Mouse (Mus musculus): Measurements from ENCODE around the gene Vmn1r1.
"Not testable (repeated sequence)": the region's sequence is repeated elsewhere in the genome, so short reads cannot be mapped to it uniquely, and the experiment has no call there.

Vmn1r1 gene

DNA sequence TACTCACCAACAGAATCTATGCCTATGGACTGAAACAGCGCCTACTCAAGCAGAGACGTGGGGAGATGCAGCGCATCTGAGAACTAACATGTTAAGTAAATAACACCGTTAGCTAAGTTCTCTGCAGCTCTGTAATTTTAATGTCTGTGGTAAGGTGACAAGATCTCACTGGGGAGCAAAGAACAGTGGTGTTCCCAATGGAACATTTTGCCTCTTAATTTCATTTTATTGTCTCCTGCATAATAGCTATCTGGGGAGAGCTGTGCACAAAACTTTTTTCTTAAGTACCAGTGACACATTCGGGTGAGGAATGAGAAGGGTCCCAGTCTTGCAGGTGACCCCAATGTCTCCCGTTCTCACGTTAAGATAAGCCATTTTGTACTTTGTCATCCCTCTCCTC lies at the start of gene Vmn1r1:
Vmn1r1 (minus strand) TSS at position 101 of the 400 bp plus-strand sequence.
- DNase-seq, result no peak

DNA sequence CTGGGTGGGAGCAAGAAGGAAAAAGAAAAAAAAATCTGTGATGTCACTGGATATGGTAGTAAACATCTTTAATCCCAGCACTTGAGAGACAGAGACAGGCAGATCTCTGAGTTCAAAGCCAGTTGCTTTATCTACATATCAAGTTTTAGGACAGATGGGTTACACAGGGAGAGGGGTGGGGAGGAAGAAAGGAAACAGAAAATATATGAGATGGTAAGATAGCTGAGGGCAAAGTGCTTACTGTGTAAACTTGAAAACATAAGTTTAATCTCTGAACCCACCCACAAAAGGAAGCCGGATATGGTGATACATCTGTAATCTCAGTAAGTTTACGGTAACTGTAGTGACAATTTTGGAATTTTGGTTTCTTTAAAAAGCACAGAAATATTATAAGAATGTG lies 46.0 kb upstream of the Vmn1r1 start:
- no peak for DNase-seq

DNA sequence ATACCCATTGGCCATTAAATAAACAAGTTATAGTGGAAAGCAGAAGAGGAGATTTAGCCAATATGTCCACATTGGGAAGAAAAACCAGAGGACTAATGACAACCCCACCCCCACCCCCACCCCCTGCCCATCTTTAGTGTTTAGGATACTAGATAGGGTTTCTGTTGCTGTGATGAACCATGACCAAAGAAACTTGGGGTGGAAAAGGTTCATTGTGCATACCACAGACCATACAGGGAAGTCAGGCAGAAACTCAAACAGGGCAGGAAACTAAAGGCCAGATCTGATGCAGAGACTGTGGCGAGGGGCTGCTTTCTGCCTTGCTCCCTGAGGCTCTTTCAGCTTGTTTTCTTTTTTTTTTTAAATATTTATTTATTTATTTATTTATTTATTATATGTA lies 28.3 kb upstream of the Vmn1r1 start:
- no peak for DNase-seq

DNA sequence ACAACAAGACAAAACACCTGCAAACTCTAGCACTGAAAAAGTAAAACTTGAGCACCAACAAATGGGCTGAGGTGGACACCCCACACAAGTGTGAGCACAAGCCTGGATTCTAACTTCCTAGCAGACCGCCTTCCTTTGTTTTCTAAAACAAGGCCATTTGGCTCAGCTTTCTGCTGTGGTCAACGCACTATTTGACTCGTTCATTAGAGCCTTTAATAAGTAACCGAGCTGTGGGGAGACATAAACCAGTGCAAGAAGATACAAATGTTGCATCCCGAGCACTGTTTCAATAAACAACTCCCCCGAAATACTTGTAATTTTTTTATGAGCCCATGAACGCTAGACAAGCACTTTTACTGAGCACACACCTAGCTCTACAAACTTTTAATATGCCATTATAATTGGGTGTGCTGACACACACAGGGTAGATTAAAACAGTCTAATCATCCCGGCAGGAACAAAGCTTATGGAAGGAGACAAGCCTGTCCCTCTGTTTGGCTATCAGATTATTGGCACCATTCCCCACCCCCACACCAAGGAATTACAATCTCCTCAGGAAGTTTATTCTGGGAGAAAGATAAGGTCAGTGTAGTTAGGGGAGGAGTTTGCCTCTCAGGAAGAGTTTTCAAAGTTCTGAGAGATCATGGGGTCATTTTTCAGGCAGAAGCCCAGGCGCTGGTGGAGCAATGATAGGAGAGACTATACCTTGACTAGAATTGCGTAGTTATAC lies 27.7 kb upstream of the Vmn1r1 start:
- DNase-seq, result no peak

DNA sequence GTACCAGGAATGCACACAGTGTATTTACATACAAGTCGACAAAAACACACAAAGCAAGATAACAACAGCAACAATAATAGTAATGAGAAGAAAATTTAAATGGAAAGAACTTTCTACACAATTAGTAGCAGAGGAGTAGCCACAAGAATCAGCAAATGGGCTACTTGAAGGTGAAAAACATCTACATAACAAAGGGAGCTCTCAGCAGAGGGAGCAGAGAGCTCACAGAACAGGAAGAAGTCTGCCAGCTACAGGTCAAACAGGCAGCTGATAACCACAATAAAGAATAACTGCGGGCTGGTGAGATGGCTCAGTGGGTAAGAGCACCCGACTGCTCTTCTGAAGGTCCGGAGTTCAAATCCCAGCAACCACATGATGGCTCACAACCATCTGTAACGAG lies 26.9 kb upstream of the Vmn1r1 start:
- no peak for DNase-seq

DNA sequence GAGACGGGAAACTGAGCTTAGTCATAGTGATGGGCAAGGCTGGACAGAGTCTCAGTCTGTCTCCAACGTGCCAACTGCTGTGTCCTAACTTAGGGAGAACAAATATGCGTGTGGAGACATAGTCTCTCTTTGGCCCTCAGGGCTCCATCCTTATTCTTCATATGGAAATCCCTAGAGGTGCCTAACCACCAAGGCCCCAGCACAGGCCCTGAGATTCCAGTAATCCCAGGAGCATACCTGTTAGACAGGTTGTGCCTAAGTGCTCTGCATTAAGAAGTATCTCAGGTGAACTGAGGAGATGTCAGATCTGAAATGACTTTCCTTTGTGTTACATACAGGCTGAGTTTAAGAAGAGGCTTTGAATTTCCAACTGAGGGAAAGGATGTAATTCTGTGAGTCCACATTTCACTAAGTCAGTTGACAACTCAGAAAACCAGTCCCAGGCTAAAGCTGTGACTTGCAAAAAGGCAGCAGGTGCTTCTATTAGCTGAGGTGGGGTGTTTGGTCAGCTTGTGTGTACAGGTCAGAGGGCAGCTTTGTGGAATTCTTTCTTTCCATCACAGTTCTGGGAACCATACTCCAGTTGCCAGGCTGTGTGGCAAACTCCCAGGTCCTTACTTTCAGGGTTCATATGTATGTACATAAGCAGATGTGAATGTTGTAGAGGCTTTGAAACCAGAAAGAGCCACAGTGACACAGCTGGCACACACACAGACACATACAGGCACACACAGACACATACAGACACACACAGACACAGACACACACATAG lies 25.6 kb upstream of the Vmn1r1 start:
- DNase-seq, result no peak

DNA sequence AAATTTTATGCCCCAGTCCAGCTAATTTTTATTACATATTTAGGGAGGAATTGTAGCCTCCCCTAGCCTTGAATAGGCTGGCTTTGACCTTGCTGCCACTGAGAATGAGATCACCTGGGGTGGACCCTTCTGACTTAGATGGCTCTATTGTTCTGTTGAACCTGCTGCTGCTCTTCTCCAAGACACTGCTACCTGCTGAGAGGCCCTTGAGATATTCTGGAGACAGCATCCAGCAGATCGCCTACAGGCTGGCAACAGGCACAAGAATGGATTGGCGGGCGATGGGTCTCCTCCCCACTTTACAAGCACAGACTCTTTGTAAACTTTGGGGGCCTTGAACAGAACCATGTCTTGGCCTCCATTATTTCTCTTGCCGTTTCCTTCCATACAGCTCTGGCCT lies 18.2 kb upstream of the Vmn1r1 start:
- not testable (repeated sequence) for DNase-seq

DNA sequence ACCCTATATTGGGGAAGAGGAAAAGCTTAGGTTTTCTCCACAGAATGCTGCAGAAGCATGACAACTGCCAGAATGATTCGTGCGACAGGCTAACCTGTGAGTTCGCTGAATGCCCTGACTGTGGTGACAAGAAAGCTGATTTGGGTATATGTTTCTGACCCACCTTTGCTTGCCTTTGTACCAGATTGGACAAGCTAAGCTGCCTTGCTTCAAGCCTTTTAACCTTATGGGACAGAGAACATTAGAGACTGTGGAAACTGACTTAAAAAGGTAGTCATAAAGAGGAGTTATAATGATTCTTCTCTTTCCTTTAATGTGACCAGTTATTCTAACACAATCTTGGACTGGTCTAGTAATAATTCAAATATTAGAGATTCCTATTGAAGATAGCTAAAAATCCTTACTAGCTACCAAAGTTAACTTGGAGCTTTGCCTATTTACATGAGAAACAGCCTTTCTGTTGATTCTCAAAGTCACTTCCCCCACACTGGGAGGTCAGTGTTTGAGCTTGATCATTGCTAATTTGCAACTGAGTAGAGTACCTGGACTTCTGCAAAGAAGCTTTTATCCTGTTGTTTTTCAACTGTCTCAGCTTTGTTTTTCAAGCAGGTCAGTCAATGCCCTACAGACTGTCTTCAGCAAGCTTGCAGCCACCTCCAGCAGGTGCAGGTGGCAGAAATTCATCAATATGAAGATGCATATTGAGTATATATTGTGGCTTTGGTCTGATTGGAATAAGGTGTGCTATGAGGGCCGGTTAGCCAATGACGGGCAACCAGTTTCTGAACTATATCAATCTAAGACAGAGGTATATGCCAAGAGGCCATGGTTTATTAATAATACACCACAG lies 17.4 kb upstream of the Vmn1r1 start:
- no peak for DNase-seq

DNA sequence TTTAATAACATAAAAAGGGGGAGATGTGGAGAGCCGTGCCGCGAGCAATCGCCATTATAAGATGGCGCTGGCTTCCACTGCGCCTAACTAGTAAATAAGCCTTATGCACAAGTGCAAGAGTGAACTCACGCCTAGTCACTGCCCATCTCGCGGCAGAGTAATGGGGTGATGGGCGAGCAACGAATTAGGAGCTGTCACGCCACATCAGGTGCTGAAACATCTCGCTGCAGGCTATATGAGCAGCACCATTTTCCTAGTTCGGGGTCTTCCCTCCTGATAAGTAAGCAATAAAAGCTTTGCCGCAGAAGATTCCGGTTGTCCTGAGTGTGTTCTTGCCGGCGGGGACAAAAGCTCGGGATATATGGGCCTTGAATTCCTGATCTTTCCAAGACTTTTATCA lies 12.7 kb upstream of the Vmn1r1 start:
- not testable (repeated sequence) for DNase-seq

DNA sequence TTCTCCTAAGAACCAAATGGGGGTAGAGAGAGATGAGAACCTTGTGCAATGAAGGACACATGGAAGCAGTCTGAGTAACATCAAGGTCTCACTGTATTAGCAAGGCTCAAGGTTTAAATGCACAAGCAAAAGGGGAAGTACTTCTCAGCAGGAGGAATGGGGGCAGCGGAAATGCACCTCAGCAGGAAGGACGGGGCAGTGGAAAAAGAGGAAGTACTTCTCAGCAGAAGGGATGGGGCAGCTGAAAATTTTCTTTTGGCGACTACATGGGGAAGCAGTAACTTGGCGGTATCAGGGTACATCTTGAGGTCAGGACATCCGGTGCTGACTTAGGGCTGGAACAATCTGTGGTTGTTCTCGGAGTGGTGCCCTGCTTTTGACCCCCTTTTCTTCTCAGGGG lies 5.9 kb upstream of the Vmn1r1 start:
- not testable (repeated sequence) for DNase-seq

DNA sequence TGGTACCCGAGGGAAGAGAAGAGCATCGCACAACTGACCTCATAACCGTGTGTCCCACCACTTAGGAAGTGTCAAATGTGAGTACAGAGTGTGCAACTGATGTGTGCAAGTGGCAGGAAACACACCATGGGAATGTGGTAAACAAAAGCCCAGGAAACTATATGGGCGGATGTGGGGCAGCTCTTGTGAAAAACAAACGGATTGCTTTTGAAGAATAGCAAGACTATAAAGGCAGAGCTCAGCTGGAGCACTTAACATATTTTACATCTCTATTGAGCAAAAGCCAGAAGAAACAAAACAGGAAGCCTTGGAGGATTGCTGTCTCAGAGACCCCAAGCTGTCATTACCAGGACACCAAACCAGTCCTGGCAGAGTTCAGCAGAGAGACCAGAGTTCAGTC lies 1.3 kb downstream of the Vmn1r1 start:
- DNase-seq, result no peak

DNA sequence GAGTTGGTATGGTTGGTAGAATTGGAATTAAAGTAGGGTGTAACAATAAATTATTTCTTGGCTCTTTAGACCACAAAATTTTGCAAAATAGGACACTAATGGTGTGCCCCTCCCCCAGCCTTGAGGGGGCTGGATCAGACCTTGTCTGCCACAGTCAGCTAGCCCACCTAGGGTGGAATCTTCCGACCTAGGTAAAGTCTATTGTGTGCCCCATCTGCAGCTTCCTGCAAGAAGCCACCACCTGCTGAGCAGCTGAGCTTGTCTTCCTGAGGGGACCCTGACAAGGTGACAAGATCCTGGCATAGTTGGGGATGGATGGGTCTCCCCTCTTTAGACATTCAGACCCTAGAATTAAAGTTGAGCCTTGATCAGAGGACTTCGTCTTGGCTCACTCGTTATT lies 4.7 kb downstream of the Vmn1r1 start:
- DNase-seq, result no peak

DNA sequence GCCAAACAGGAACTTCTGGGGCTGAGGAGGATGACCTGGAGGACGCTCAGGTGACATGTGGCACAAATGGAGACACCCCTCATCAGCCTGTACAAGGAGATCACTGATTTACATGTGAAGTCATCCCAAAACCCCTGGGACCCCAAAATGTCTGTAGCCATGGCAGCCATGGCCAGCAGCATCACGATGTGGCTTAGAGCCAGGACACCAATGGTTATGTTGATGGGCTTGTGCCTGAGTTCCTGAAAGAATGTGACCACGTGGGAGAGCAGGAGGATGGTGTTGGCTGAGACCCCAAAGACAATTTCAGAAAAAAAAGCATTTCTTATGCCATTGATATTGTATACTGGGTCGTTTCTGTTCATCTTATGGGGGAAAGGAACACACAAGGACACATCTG lies 6.6 kb downstream of the Vmn1r1 start:
- no peak for DNase-seq

DNA sequence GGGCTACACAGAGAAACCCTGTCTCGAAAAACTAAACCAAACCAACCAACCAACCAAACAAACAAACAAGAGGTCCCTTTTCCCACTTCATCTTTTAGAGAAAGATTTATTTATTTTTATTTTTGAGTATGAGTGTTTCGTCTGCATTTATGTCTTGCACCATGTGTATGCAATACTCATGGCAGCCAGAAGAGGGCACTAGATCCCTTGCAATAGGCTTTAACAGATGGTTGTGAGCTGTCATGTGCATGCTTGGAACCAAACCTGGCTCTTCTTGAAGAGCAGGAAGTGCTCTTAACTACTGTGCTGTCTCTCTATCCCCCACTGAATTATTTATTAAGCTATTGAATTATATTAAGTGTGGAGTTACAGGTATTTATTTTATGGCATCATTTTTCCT lies 14.3 kb downstream of the Vmn1r1 start:
- no peak for DNase-seq

DNA sequence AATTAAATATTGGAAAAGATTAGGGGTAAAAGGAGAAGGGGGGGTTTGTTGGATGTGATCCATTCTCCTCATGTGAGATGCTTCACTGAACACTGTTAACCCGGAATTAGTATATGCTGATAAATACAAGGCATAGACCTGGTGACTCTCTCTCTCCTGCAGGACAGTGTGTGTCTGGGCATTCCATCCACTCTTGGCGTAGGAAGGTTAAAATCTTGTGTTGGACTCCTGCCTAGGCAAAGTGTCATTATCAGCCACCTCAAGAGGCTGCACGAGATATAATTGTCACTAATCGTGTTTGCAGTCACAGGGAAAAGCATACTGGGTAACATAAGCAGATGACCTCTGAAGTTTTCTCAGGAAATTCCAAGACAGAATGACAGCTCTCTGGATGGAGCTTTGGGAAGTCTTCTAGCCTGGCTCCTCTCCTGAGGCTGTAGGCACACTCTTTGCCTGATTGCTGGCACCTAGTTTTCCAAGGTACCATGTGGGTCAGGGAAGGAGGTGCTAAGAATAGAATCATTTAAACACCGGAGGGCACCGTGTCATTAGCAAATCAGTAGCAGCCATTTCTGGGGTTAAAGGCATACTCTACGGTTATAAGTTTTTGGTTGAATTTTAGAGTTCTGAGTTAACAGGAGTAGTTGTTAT lies 15.3 kb downstream of the Vmn1r1 start:
- no peak for DNase-seq

DNA sequence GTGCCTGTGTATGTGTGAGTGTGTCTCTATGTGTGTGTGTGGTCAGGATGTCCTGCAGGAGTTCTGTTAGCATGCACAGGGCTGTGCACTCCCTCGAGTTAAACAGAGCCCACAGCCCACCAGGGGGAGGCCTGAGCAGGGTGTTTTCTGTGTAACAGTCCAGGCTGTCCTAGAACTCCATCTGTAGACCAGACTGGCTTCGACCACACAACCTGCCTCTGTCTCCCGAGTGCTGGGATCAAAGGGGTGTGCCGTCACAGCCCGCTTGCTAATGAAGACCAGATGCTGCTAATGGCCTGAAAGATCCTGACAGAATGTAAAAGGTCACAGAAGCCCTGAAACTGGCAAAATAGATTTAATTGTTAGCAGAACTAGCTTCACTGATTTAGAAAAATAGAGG lies 18.7 kb downstream of the Vmn1r1 start:
- DNase-seq, result no peak

DNA sequence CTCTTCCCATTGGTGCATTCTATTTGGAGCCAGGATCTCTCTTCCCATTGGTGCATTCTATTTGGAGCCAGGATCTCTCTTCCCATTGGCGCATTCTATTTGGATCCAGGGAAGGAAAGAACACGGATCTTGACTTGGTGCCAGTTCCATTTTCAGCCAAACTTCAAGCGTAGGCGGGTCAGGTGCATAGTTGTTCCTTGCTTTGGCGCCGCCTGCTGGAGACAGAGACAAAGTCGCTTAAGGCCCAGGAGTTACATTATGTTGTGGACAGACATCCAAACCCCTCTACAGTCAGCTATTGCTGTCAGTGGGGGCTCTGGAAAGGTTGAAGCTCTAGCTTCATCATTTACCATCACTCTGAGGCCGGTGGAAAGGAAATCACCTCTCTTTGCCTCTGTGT lies 21.0 kb downstream of the Vmn1r1 start:
- DNase-seq, result no peak

DNA sequence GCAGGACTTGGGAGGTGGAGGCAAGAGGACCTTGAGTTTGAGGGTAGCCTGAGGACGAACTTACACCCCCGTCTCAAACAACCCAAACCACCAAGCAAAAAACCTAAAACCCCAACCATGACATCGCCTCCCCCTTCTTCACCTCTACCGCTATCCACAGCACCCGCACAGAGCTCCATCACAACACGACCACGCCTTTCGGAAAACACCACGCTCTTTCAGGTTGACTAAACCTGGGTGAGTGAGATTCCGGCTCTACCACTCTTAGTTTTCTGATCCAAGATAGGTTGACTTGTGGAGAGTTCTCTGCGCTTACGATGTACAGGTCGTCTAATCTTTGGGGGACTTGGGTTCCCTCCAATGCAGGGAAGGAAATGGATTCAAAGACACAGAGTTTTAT lies 21.6 kb downstream of the Vmn1r1 start:
- no peak for DNase-seq

DNA sequence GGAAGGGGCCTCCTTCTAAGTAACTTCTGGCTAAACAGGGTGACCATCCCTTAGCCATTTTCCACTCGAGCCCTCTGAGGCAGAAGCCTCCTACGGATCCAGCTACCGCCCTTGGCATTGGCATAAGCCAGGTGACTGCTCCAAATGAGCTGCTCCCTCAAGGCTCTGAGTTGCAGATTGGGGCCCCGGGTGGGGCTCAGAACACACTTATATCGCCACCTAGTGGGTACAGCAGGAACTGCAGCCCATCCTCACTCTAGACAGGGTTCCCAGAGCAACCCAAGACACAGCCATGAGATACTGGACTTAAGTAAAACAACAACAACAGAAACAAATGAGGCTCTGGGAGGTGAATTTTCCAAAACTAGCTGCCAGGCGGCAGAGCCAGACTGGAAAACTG lies 23.9 kb downstream of the Vmn1r1 start:
- peak; percentile 85 to 88 for DNase-seq

DNA sequence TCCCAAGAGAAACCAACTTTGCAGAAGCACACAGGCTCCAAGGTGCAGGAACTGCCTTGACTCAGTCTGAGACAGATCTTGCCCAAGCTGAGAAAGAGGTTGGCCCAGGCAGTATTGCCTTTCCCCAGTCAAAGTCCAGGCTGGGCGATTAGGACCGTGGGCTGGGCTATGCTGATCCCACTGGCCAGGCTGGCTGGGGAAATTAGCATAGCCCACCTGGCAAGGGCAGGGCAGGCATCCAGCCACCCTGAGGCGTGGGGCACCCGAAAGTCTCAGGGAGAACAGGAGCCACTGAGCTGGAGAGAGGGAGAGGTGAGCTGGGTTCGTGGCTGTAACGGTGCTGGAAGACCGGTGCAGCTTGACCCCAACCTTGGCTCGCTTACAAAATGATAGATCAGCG lies 24.3 kb downstream of the Vmn1r1 start:
- no peak for DNase-seq

DNA sequence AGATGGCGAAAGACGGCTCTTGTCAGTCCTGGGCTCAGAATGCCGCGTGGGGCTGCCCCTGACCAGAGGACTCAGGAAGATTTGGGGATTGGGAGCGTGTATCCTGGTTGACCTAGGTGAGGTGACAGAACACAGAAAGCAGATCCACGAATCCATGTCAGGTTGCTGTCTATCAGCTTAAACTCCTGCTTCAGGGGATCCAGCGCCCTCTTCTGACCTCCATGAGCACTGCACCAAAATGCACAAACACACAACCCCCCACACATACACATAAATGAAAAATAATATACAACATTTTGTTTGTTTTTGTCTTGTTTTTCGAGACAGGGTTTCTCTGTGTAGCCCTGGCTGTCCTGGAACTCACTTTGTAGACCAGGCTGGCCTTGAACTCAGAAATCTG lies 26.1 kb downstream of the Vmn1r1 start:
- DNase-seq, result no peak

DNA sequence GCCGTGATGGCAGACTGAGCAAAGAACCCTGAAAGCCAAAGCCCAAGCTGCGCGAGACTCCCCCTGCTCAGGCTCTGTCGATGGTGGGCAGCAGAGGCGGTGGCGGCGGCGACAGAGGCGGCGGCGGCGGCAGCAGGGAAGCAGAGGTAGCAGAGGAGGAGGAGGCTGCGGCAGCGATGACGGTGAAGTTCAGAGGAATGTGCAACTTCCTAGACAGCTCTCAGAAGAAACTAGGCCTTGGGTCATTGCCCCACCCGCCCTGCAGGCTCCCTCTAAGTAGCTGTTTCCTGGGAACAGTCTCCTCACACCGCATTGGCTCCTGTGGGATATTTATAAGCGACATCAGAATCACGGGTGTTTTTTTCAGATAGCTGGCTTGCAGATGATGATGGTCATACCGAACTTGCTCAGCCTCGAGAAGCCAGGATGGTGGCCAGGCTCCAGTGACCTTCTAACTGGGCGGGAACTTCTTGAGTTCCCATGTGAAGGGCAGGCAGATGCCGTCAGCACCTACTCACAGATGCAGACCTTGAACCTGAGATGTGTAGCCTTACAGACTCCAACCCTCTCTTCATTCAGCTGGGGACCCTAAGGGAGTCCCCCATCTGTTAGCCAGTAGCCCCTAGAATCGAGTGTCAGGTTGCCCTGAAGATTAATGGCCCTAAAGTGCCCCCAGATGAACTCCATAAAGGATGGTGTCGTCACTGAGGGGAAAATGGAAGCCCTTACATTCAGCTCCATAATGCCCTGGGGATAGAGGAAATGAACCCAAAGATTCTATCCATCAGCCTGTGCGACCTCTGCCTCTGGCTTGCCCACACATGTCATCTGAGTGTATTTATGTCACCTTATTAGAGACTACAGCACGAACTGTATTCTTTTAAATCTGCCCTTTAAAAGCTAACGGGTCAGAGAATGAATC lies 26.8 kb downstream of the Vmn1r1 start:
- DNase-seq, result no peak
